Mouse (Mus musculus): ENCODE measurements around the gene Lsm3.

DNA sequence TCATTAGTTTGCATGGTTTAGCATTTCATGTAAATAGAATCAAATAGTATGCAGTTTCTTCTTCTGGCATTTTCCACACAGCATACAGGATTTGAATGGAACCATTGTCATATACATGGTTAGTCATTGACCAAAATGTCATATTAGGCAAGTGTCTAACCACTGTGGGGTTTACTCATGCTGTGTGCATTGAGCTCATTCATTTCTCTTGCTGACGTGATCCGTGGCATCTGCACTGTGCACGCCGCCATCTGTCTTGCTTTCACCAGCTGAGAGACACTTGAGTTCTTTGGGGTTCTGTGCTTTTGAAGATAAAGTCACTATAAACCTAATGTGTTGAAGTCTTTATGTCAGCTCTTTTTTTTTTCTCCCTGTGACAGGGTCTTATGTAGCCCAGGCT lies 43.6 kb downstream of the Lsm3 start:
- TF ChIP-seq POLR2A (IDR thresholded peaks at IDR 0.05; ENCODE audit: extremely low read depth, insufficient read depth, low read length), result no peak
- no peak for TF ChIP-seq CTCF (IDR thresholded peaks at IDR 0.05; ENCODE audit: extremely low read depth, insufficient read depth, low read length)
